Mouse (Mus musculus): ENCODE measurements at regions not wholly inside any gene's neighbourhood (a gene's known extent, or its start where the extent isn't known, plus 50 kb on each side); places are given as distances from the start of the nearest gene placed in this dataset.
A peak's percentile ranks its signal among the peaks of the same experiment; 100 is the strongest.
"Not testable (repeated sequence)": the region's sequence is repeated elsewhere in the genome, so short reads cannot be mapped to it uniquely, and the experiment has no call there.

DNA sequence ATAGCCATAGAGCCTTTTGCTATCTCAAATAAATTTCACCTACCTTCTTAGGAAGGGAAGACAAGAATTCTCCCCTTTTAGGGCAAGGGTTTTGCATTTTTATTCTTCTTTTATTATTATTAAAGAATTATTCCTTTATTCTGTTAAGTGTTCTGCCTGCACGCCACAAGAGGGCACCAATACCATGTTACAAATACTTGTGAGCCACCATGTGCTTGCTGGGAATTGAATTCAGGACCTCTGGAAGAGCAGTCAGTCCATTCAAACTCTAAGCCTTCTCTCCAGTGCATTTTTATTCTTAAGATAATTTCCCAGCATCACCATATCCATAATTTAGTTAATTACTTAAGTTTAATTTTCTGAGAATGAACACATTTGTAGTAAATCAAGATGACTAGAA is 135.9 kb downstream of the Ptchd3 start:
- not testable (repeated sequence) for H3K27me3 ChIP-seq (ENCODE audit: insufficient read depth, low read length); H3K36me3 ChIP-seq (ENCODE audit: insufficient read depth, low read length); H3K4me3 ChIP-seq (replicated peaks; ENCODE audit: low read depth, low read length); H3K4me2 ChIP-seq (ENCODE audit: low read length); H3K27ac ChIP-seq; ATAC-seq (replicated peaks; ENCODE audit: low FRiP score, low read depth); DNase-seq (ENCODE audit: low spot score); H3K9ac ChIP-seq (ENCODE audit: low read depth, low read length); H3K9me3 ChIP-seq (replicated peaks; ENCODE audit: low read length); H3K4me1 ChIP-seq (replicated peaks; ENCODE audit: insufficient read depth, low read length)
- 0% methylated on average over 1 of the region's 1 CpGs for WGBS
- peak; percentile 49 for TF ChIP-seq CTCF (IDR thresholded peaks at IDR 0.05; ENCODE audit: low read depth)
